8 mouse cellular contexts compared by ENCODE assay signal in the genomic region with DNA sequence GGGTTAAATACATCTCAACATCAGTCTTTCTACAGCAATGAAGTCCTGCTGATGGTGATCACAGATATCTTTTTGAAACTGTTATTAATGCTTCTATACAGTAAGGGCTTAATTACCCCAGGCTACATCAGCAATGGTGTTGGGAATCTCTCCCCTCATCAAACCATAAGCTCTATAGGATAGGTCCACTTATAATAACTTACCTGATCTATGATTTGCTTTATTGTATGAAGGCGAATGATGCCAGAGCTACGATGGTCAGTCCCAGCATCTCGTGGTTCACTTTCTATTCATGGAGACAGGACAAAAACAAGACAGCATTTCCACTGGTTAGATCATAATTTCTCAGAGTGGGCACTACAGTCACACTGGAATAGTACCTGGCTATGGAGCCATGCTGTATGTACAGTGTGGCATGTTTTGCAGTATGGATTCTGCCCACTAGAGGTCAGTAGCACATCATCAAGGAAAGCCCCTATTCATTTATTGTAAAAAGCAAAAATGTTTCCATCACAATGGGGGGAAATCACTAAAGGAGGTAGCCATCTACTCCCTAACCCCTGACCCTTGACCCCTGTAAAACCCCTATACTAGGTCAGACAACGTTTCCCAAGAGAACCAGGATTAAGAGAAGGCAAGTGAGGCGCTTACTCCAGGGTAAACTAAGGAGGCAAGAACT.
DNase-seq lines count a peak whose midpoint lies in the region; ATAC-seq lines count a peak whose summit lies in the region.

No protein-coding gene starts in this region.

- H3K4me1 ChIP-seq in liver, embryonic 11.5 days (replicated peaks; ENCODE audit: control insufficient read depth, insufficient read depth, low read length), result no peaks in the 10 kb centered on the region
- no peaks in the 10 kb centered on the region for H3K4me1 ChIP-seq in neural tube, embryonic 13.5 days (replicated peaks)

- no peak overlapping the region for H3K4me2 ChIP-seq in liver, embryonic 11.5 days
- H3K4me2 ChIP-seq in neural tube, embryonic 13.5 days, result no peak overlapping the region

- WGBS in liver, embryonic 11.5 days, result 67% methylated on average over 5 of the region's 5 CpGs
- WGBS in neural tube, embryonic 13.5 days, result 75% methylated on average over 5 of the region's 5 CpGs

- no peaks in the 10 kb centered on the region for H3K27me3 ChIP-seq in liver, embryonic 11.5 days (replicated peaks; ENCODE audit: control insufficient read depth, insufficient read depth, low read length)
- H3K27me3 ChIP-seq in neural tube, embryonic 13.5 days, result no peaks in the 10 kb centered on the region

- no peak overlapping the region for H3K27ac ChIP-seq in liver, embryonic 11.5 days (ENCODE audit: low read depth, low read length)
- H3K27ac ChIP-seq in neural tube, embryonic 13.5 days (replicated peaks), result no peak overlapping the region

- peak; percentile 58 for DNase-seq in CD4-positive, CD25-positive, alpha-beta regulatory T cell, adult 2 months (ENCODE audit: low read depth, low spot score)
- peak; percentile 70 for DNase-seq in R1 (ENCODE audit: low read depth, low spot score)
- peak; percentile 65 to 82 for DNase-seq in cerebellum, postnatal 36 days
- DNase-seq in gastrocnemius, adult 8-10 months (ENCODE audit: low spot score in 2 of 2), result peak; percentile 12 to 22
- peak; percentile 84 for DNase-seq in kidney, postnatal 10 days
- DNase-seq in liver, embryonic 11.5 days (ENCODE audit: low spot score), result no peak
- DNase-seq in urinary bladder, postnatal 4 days (ENCODE audit: low spot score in 2 of 2), result peak; percentile 27 to 72

- ATAC-seq in liver, embryonic 11.5 days (replicated peaks; ENCODE audit: low FRiP score), result 0 out of 2 replicates have a peak, but pooled peaks have one; percentile 23
- ATAC-seq in neural tube, embryonic 13.5 days (ENCODE audit: low read depth), result peak; percentile 78; the same call in 1 of the 2 replicates

- H3K9ac ChIP-seq in liver, embryonic 11.5 days (ENCODE audit: low read depth, low read length), result no peak overlapping the region
- no peak overlapping the region for H3K9ac ChIP-seq in neural tube, embryonic 13.5 days

- H3K4me3 ChIP-seq in liver, embryonic 11.5 days (ENCODE audit: low read depth, low read length), result no peak overlapping the region
- H3K4me3 ChIP-seq in neural tube, embryonic 13.5 days, result no peak overlapping the region

- peaks cover 7% of the 10 kb centered on the region; the same call in 1 of the 2 replicates for H3K36me3 ChIP-seq in liver, embryonic 11.5 days (ENCODE audit: control insufficient read depth, insufficient read depth, low read length)
- H3K36me3 ChIP-seq in neural tube, embryonic 13.5 days, result peaks cover 48% of the 10 kb centered on the region

- no peaks in the 10 kb centered on the region for H3K9me3 ChIP-seq in liver, embryonic 11.5 days (ENCODE audit: control insufficient read depth, low read length)
- no peaks in the 10 kb centered on the region for H3K9me3 ChIP-seq in neural tube, embryonic 13.5 days
